Mouse (Mus musculus) frontal cortex, postnatal 10 days (tissue): ENCODE measurements around the gene Arhgef2.
A peak's percentile ranks its signal among the peaks of the same experiment; 100 is the strongest.

Experiments
- DNase-seq, 2 experiments: peaks; one replicate each; pipeline ENCODE4 v3.0.0; 2022; ENCODE audit warnings: low spot score in 2 of 2, mixed read lengths in 1 of 2

Gene Arhgef2

GRCm38 (mm10) chr3:88620992-88621536 lies 15.3 kb downstream of the Arhgef2 start:
- peak; percentile 67 to 71 for DNase-seq

DNA sequence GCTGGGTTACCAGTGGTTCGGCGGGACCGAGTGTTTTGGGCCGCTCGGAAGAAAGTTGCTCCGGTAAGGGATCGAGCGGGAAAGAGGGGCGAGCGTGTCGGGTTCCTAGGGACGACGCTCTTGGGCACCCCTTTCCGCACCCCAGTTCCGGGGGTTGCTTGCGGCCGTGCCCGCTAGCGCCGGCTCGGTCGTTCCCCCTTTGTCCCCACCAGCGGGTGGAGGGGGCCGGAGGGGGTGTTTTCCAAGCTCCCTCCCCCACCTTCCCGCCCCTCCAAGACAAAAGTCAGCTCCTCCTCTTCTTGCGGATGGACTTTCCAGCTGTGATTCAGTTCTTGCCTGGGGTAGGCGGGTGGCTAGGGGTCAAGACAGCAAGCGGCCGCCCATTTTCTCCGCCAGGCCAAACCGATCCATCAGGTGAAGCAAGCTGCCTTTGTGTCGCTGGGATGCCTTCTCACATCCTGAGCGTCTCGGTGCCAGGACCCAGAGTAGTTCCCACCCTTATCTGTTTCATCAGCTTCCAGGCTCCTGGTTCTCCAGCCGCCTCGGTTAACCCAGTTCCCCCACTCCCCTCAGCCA lies 15.9 kb downstream of the Arhgef2 start:
- DNase-seq, result peak in 1 of 2 experiments; percentile 35

GRCm38 (mm10) chr3:88622113-88622940 lies 16.6 kb downstream of the Arhgef2 start:
- peak in 1 of 2 experiments; percentile 48 for DNase-seq

DNA sequence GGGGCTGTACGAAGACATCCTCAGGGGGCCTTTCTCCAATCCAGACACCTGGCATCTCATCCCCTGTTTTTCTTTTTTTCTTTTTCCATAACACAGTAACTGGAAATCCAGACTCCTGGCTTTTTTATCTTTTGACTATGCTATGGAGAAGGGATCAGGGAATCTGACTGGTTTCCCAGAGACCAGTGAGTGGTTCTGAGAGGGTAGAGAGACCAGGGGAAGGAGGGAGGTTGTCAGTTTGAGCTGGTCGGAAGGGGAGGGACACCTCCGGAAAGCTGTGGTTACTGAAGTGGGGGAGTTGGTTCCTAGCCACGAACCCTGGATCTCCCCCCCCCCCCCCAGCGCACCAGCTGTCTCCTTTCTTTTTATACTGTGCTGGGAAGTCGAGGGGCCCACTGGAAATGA lies 17.2 kb downstream of the Arhgef2 start:
- DNase-seq, result peak in 1 of 2 experiments; percentile 24

DNA sequence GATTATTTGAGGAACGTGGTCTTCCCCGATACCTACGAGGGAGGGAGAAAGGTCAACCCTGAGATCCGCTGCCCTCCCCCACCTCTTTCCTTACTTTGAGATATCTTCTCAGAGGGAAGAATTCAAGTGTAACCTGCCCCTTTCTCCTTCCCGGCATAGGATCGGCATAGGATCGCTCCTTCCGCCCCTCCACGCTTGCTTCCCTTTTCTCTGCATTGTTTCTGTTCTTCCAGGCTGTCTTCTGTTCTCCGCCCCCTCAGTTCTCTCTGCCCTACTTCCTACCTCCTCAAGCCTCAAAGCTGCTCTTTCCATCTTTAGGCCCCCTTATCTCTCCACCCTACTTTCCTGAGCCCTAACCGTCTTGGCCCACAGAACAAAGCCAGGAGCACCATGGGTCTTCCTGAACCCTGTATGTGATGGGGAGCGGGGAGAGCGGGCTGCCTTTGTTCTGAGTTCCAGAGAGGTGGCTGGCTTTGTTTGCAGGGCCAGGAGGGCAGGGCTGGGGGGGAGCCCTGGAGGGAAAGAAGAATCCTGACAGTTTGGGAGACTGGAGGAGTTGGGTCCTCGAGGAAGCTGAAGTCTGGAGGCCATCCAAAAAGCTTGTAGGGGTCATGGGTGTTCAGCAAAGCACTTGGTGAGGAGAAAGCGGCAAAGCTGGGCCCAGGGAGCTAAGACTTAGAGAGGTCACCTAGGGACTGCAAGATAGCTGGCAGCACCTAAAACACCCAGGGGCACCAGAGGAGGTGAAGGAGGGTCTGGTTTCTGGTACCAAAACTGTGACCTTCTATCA lies 17.8 kb downstream of the Arhgef2 start:
- peak; percentile 16 to 39 for DNase-seq

DNA sequence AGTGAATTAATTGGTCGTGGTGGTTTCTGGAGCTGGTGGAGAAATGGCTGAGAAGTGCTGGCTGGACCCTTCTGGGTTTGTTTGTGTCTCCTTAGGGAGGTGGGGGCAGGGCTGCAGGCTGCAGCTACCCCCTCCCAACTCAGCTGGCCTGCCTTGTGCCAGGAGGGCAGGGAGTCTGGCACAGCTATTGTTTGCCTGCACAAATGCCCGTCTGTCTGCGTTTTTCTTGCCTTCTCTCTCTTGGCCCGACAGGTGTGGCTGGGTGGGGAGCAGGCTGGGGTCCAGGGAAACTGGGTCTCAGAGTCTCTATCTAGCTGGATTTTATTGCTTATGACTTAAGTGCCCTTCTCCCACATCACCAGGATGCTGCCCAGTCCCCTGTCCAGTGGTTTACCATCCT lies 18.6 kb downstream of the Arhgef2 start:
- peak; percentile 12 to 28 for DNase-seq

DNA sequence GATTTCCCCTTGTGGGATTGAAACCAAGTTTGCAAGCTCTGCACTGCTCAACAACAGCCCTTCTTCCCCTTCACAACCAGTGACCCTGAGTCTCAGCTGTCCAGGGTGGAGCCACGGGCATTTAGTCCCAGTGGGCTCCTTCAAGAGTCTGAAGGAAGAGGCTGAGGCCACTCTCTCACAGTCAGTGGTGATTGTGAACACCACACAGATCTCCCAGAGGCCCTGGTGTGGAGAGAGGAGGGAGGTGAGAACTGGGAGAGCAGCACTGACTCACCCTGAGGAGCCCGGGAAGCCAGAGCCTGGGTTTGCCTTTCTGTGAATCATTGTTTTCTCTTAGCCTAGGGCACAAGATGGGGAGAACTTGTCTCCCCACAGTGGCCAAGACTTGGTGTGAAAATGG lies 19.2 kb downstream of the Arhgef2 start:
- no peak for DNase-seq

GRCm38 (mm10) chr3:88625531-88625930 lies 19.8 kb downstream of the Arhgef2 start:
- peak in 1 of 2 experiments; percentile 3 for DNase-seq

- no peak for DNase-seq
These were observed 20.6 kb downstream of the Arhgef2 start for GRCm38 (mm10) chr3:88626316-88626715.

GRCm38 (mm10) chr3:88627114-88627513 lies 21.3 kb downstream of the Arhgef2 start:
- DNase-seq, result no peak

DNA sequence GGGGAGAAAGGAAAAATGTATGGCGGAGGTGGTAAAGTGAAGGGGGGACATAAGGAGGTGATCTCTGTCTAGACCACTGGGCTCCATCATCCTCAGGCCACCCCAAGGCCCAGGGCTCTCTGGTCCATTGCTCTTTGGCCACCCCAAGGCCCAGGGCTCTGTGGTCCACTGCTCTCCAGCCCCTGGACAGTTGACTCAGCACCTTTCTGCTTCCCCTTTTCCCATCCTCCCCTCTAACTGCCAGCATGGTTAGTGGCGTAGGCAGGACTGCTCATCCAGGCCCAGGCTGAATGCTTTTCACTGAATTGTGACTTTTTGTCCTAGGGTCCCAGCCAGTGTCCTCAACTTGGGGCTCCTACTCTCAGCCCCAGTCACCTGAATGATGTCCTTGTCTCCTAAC lies 21.8 kb downstream of the Arhgef2 start:
- DNase-seq, result no peak

DNA sequence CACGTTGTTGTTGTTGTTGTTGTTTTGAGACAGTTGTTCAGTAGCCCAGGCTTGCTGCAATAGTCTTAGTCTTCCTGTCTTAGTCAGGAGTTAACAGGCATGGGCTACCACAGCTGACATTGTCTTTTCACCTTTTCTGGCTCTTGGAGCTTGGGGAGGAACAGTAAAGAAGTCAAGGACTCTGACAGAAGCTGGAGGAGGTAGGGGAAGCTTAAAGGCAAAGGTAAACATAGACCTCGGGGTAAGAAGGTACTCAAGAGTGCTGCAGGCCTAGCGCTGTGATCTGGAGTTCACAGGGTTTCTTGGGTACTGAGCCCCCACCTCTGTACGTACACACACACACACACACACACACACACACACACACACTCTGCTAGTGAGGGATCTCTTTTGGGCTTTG lies 23.0 kb downstream of the Arhgef2 start:
- DNase-seq, result no peak

GRCm38 (mm10) chr3:88629244-88629643 lies 23.5 kb downstream of the Arhgef2 start:
- peak; percentile 72 to 80 for DNase-seq

DNA sequence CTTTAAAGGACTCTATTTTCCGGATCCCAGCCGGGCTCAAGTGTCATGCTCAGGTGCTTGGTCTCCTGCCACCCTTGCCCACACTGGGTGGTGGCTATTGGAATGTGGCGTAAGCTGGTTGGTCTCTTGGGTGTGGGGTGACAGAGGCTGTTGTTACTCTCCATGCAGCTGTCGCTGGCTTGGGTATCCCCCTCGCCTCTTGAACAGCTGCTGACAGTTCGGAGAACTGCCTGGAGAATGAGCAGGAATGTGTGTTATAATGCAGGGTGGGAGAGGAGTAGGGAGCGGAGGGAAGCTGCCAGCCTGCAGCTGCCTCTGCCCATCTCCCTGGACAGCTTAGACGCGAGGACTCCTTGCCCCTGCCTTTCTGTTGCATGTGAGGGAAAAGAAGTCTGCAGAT lies 24.3 kb downstream of the Arhgef2 start:
- DNase-seq, result no peak

GRCm38 (mm10) chr3:88630849-88631341 lies 25.1 kb downstream of the Arhgef2 start:
- no peak for DNase-seq

DNA sequence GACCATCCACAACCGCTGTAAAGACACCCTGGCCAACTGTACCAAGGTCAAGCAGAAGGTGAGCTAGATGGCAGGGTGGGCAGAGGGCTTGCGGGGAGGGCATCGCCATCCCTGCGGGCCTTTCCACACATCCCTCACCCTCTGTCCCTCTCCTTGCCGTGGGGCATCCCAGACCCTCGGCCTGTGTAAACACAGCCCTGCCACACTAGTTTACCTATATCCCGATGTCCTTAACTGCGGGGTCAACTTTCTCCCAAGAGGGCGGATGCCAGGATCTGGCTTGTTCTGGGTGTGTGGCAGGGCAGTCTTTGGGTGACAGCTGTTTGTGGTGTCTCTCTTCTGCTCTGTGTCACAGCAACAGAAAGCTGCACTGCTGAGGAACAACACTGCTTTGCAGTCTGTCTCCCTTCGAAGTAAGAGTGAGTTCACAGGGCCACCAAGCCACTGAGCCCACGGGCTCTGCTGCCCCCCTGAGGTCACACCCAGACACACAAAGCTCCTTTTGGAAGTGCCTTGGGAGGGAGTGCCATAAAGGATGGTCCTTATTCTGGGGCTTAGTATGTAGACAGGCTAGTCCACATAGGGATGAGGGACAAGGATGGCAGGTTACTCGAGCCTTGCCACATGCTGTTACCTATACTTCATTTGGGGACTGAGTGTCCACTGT lies 26.3 kb downstream of the Arhgef2 start:
- DNase-seq, result no peak

DNA sequence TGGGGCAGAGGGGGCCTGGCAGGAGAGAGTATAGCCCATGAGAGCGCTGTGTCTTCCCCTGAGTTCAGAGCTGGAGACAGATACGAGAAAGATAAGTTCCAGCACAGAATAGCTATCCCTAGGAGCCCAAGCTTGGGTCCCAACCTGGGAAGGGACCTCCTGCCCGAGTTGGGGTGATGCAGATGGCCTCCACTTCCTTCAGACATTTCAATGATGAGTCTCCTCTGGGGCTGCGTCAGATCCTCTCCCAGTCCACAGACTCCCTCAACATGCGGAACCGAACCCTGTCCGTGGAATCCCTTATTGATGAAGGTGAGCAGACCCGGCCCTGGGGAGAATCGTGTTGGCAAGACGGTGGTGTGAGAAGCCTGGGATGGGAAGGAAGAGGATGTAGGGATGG lies 27.3 kb downstream of the Arhgef2 start:
- no peak for DNase-seq

DNA sequence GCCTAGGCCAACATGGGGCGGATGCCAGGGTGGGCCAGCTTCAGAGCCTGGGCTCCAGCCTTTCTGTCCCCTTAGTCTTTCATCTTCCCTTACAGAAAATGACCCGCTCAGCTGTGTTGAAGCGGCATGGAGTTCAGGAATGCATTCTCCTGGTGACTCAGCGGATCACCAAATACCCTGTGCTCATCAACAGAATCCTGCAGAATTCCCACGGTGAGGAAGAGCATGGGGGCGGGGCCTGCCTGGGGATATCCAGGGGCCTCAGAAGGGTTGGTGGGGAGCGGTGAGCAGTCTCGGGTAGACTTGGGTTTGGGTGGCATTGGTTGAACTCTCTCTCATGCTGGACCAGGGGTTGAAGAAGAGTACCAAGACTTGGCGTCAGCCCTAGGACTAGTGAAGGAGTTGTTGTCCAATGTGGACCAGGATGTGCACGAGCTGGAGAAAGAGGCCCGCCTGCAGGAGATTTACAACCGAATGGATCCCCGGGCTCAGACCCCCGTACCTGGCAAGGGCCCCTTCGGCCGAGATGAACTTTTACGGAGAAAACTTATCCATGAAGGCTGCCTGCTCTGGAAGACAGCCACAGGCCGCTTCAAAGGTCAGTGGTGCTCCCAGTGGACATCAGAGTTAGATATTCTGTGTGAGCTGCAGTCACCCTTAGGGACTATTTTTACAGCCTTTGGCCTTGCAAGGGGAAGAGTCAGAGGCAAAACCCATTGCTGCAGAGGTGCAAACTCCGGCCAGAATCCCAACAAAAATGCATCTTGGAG lies 29.9 kb downstream of the Arhgef2 start:
- DNase-seq, result no peak

DNA sequence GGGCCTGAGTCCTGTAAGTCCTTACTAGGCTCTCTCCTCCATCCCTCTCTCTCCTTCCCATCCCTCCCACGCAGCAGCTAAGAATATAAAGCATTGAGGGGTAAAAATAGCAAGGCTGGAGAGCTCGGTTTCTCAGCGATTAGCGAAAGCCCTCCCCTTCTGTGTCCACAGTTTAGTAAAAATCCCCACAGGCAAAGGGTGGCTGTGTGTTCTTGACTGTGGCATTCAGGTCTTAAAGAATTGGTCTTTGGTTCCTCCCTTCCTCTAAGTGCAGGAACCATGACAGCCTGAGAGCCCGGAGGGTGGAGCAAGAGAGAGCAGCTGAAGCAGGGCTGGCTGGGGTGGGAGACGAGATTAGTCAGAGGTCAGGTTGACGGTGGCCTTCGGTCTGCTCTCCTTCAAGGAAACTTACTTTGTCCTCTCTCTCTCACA lies 30.8 kb downstream of the Arhgef2 start:
- DNase-seq, result no peak

GRCm38 (mm10) chr3:88637134-88637533 lies 31.4 kb downstream of the Arhgef2 start:
- DNase-seq, result no peak

DNA sequence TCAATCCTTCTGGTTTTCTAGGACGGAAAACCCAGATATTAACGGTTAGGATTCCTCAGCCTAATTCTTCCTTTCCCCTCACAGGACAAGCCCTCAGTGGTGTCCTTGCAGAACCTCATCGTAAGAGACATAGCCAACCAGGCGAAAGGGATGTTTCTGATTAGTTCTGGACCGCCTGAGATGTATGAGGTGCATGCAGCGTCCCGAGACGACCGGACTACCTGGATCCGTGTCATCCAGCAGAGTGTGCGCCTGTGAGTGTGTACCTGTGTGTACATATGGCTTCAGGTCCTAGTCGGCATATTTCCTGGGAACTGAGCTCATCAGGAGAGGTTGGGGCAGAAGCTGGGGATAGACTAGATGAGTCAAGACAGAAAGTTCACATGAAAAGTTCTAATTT lies 33.5 kb downstream of the Arhgef2 start:
- no peak for DNase-seq
